Mouse (Mus musculus): ENCODE results near the gene Cdk11b.
"Not testable (repeated sequence)": the region's sequence is repeated elsewhere in the genome, so short reads cannot be mapped to it uniquely, and the experiment has no call there.

The Cdk11b gene

DNA sequence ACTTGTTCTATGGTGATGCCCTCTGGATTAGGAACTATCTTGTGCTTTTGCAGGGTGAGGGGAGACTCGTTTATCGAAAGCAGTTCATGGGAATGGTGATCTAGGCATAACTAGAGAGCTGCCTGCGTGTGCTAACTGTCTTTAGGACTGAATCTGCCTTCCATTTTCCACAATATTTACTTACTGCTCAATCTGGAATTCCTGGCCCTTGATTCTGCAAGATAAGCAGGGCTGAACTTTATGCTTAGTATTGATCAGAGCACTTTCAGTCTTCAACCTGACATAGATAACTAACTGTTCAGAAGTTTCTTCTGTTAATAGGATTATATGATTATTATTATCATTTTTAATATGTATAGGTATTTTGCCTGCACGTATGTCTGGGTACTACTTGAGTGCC is 19.5 kb upstream of the Cdk11b start:
- no peak for DNase-seq (ENCODE audit: low read depth, low spot score)

DNA sequence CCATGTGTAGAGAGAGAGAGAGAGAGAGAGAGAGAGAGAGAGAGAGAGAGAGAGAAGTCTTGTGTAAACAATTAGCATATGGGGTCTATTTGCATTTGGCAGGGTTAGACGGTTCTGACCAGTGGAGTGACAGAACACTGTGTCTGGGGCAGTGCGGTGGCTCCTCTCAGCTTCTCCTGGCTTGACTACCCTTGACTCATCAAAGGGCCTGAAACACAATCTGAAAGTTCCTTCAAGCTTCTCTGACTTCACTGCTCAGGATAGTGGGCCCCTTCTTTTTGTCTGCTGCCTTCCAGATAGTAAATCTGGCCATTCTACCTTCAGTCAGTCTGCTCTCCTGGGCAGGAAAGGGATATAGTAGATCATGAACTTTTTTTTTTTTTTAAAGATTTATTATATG is 17.8 kb upstream of the Cdk11b start:
- DNase-seq (ENCODE audit: low read depth, low spot score), result no peak

DNA sequence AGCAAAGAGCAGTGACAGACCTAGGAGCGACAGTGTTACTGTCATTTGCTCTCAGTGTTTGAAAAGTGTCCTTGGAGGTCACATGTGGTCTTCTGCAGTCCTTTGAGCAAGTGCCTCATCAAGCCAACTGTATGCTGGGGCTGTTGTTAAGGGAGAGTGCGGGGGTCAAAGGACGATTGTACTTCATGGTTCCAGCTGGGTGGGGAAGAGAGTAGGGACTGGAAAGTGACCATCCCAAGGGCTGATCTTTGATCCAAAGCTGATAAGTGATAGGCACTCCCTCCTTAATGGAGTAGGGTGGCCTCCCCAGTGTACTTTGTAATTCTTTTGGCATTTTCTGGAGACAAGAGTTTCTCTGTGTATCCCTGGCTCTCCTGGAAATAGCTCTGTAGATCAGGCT is 12.8 kb upstream of the Cdk11b start:
- DNase-seq (ENCODE audit: low read depth, low spot score), result no peak

DNA sequence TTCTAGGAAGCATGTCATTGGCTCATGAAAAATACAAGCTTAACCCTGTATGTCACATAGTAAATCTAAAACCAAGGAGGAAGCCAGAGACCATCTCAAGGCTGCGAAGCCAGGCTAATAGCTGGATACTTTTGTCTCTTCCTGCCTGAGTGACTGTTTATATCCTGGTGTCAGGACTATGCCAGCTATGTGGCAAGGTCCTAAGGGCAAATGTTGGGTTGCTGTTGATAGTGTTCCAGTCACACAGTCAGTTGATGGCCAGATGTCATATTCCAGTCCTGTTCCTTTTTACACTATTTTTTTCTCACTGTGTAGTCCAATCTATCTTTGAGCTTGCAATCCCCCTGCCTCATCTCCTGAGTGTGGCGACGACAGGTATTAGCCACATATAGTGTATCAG is 11.4 kb upstream of the Cdk11b start:
- no peak for DNase-seq (ENCODE audit: low read depth, low spot score)

DNA sequence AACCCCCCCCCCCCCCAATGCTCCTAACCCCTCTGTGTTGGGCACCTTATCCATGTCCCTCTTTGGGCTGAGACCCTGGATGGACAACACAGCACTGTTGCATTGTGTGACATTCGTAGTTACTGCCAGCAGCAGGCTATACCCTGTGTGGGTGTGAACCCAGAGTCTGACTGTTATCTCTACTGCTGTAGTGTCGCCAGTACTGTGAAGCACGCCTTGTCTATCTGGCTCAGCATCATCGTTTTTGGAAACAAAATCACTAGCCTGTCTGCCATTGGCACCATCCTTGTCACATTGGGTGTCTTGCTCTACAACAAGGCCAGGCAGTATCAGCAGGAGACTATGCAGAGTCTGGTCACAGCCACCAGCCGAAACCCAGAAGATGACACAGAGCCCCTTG is 6.3 kb upstream of the Cdk11b start:
- DNase-seq (ENCODE audit: low read depth, low spot score), result no peak

DNA sequence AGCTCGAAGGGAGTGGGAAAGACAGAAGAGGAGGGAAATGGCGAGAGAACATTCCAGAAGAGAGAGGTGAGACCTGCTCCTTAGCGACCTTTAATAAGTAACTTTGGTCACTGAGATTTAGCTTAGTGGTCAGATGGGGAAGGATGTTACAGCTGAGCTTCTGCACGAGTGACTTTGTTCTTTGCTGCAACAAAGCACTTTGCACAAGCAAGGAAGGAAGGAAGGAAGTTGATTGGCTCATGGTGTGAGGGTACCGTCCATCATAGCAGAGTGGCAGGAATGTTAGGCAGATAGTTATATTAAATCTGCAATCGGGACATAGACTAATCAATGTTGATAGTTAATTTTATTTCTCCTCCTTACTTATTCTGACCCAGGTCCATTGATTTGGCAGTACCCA is 5.6 kb downstream of the Cdk11b start:
- no peak for DNase-seq (ENCODE audit: low read depth, low spot score)

DNA sequence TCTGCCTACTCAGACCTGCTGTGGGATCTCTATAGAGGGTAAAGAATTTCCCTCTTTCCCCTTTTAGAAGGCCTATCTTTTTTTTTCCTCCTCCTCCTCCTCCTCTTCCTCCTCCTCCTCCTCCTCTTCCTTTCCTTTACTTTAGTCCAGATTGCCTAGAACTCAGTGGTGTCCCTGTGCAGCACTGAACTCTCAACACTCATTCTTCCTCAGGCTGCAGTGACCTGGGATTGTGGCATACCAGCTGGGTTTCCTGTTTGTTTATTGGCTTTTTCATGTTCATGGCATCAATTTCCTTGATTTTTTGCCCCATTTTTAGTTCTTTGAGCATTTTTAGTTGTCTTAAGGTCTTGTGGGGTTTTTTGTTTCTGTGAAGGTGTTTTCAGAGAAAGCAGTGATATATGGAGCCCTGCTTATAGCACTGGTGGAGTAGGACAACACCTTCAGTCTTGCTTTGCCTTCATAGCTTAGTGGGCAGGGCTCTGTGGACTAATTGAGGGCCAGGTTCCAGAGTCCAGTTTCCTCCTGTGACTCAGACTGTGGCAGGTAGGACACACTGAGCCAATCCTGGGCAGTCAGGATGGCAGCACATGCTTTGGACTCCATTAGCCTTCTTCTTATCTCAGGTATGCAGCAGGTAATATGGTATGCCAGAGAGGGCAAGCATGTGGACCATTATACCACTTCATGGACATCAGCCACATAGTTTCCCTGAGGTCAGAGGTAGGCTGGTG is 11.3 kb downstream of the Cdk11b start:
- no peak for DNase-seq (ENCODE audit: low read depth, low spot score)

DNA sequence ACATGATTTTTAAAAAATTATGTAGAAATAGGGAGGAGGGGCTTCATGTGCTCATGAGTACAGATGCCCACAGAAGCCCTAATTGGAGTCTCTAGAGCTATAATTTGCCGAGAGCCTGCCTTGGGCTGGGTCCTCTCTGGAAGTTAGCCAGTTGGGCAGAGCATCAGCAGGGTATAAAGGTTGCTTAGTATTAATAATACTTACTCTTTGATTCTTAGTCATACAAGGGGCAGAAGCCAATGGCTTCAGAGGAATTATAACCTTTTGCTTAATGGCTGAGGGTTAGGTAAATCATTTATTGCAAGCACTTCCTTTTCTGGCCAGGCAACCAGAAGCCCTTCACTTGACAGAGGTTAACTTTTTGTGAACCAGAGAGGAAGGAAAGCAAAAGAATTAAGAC is 18.9 kb downstream of the Cdk11b start:
- no peak for DNase-seq (ENCODE audit: low read depth, low spot score)

DNA sequence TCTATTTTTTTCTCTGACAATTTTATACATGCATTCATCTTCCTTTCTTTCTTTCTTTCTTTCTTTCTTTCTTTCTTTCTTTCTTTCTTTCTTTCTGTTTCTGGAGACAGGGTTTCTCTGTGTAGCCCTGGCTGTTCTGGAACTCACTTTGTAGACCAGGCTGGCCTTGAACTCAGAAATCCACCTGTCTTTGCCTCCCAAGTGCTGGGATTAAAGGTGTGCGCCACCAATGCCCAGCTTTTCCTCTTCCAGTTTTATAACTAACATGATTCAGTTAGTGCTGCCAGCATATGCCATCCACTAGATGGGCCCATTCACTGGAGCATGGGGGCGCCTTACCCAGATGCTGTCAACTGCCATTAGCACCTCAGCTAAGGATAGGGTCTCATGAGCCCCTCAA is 20.7 kb downstream of the Cdk11b start, which contains the start of gene Gm10563:
Gm10563 (minus strand) TSS at position 101 of the 400 bp plus-strand sequence.
- DNase-seq (ENCODE audit: low read depth, low spot score), result not testable (repeated sequence)

DNA sequence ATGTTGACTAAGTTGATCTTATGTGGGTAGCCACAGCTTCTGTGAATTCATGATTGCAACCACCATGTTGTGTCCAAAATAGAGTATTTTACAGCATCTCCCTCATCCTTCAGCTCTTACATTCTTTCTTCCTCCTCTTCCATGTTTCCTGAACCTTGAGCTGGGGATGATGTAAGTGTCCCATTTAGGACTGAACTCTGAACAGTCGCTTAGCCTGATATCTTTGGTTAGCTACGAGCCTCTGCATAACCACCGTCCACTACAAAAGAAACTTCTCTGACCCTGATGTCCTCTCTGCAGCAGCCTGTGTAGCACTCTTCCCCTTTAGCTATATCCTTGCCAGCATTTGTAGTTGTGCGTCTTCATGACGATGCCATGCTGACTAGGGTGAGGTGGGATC is 21.1 kb downstream of the Cdk11b start:
- DNase-seq (ENCODE audit: low read depth, low spot score), result no peak

DNA sequence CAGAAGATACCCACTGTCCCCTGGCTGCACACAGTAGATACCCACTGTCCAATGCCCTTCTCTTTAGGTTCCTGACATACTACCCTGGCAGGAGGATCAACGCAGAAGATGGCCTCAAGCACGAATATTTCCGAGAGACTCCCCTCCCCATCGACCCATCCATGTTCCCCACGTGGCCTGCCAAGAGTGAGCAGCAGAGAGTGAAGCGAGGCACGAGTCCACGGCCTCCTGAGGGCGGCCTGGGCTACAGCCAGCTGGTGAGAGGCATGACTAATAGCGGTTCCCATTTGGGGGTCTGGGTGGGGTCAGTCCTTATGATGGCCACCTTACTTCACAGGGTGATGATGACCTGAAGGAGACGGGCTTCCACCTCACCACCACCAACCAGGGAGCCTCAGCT is 24.7 kb downstream of the Cdk11b start:
- DNase-seq (ENCODE audit: low read depth, low spot score), result no peak

DNA sequence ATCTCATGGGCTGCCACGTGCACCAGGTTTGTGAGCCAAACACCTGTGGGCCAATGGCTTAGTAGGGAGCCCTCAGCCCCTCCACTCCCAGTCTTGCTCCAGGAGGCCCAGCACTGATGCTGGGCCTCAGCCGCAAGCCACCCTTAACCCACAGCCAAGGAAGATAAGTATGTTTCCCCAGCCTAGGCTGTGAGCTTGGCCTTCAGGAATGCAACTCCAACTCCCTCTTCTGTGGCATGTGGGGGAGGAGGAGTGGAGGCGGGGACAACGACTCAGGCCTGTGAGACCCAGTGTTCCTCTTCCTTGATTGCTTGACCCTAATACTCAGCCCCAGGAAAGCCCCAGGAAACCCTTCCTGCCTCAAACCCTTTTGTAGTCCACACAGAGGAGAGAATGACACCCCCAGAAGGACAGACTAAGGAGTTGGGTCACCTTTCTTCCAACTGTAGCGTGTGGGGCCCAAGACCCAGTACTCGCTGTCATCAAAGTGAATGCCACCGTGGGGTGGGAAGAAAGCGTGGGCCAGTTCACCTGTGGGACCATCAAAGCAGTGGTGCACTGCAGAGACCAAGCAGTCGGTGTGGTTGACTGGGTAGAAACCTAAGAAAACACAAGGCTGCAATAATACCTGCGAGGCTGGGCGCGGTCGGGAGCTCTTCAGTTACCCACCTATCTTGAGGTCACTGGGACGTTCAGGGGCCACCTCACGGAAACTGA is 27.1 kb downstream of the Cdk11b start:
- peak; percentile 78 for DNase-seq (ENCODE audit: low read depth, low spot score)

DNA sequence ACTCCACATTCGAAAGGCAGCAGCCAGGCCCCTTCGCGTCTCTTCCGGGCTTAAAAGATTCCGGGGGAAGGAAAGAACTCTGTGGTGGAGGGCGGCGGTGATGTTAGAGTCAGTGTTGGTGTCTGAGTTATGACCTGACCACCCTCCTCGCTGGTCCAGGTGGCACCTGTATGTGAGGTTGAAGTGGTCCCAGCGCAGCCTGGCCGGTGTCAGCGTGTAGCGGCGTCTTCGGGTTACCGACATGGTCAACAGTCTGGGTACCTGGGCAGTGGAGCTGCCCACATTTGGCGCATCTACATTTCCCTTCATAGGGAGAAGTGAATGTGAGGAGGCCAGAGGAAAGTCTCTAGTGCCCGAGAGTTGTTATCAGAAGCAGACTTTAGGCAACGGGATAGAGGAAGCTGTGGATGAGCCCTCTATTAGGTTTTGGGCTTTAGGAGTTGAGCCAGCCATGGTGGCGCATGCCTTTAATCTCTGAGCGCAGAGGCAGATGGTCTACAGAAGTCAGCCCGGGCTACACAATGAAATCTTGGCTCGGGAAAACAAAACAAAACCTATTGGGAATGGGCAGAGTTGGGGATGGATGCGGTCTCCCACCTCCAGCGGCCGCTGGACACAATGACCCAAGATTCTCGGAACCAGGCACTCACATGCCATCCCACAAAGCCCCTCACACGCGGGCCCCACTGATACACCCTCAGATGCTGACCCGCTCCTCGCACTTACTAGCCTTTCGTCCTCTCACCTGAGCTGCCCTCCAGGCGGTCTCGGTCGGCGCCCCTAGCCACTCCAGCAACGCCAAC is 27.8 kb downstream of the Cdk11b start:
- peak; percentile 12 for DNase-seq (ENCODE audit: low read depth, low spot score)

DNA sequence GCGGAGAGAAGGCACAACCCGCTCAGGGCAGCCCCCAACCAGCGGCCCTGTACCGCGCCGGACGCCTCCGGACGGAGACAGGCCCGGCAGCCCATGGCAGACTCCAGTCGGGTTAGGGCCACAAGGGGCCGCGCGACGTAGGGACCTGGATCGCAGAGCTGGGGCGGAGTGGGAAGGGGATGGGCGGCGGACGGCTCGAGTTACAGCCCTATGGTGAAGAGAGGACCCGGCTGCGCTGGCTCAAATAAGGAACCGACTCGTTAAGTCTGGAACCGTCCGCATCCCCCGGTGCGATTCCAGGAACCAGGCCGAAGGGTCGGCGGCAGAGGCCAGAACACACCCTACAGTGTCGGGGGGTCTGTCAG is 28.4 kb downstream of the Cdk11b start, which contains the start of gene Mmp23:
Mmp23 (minus strand) TSS at position 299 of the 365 bp plus-strand sequence.
- DNase-seq (ENCODE audit: low read depth, low spot score), result peak; percentile 63

DNA sequence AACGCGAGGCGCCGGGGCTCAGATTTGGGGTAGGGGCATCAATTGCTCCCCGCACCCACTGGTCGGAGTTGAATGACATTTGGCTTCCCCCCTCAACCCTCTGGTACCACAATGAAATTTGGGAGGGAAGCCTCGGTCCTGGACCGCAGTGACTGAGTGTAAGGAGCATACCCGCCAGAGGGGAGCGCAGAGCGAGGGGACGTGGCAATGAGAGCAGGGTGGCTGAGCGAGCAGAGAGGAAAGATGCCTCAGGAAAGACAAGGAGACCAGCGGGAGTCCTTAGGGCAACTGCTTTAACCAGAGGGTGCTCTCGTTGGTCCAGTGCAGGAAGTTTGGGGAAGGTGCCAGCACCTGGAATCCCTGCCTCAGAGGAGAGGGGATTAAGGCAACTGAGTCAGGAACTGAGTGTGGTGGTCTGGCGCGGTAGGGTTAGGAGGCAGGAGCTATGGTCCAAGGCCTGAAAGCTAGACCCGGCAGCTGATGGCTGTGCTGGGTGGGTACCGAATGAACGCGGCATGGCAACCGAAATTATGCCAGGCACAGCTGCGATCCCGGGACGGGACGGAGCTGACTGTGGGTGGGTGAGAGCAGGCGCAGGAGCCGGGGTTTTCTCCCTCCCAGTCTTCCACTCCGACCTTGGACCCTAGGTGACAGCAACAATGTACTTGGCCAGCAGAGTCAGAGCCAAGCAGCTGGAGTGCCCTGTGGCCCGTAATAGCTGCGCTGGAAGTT is 29.0 kb downstream of the Cdk11b start:
- peak; percentile 61 for DNase-seq (ENCODE audit: low read depth, low spot score)

DNA sequence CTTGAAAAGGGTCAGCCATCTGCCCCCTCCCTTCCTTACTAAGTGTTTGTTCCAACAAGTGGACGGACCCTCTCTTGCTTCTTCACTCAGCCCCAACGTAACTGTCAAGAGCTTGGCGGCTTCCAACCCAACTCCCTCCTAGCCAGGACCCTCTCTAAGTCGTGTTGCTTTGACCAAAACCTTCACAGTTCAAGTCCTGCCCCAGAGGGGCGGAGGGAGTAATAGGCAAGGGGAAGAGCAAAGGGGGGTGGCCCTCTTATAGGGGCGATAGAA is 29.5 kb downstream of the Cdk11b start:
- DNase-seq (ENCODE audit: low read depth, low spot score), result no peak

DNA sequence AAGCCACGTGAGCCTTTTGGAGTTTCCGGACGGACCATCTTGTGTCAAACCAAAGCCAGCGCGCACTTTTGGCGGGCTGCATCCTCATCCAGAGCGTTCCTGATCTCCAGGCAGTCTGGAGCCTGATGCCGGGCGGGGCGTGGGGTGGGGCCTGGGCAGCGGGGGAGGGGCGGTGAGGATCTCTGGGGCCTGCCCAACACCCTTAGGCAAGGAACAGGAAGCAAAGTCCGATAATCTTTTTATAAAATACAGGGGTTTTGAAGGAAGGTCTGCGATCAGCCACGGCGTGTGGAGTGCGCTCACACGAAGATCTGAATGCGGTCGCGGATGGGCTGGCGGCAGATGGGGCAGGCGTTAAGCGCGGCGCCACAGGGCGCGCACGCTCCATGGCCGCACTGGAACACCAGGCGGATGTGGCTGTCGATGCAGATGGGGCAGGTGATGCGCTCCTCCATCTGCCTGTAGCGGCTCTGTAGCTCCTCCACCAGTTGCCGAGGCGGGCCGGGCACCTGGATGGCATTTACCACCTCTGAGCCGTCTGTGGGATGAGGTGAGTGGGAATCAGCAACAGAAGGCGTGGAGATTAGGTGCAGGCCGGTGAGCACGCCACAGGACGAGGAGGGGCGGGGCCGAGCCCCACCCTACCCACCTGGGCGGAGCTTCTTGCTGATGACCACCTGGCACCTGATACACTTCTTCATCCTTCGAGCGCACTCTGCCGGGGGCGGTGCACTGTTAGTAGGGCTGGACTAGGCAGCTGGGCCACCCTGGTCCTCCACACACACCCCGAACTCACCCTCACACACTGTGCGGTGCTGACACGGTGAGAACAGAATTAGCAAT is 30.0 kb downstream of the Cdk11b start:
- peak; percentile 87 for DNase-seq (ENCODE audit: low read depth, low spot score)

DNA sequence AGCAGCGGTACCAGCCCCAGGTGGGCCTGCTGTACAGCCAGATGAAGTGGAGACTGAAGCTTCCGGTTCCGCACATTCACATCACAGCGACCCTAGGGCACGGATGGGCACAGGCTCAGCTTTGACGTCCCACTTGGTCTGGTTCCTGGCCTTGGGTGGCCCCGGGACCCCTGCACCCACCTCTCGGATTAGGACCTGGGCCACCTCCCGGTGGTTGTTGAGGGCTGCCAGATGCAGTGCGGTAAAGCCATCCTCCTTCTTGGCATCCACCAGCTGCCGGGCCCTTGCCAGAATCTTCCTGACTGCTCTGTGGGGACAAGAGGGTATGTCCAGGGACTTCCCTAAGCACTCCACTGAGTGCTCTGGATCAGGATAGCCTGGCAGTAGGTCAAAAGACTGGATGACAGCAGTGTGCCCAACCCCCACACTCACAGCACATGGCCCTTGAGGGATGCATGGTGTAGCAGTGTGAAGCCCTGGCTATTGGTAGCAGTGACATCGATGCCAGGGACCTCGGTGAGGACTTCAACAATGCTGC is 31.6 kb downstream of the Cdk11b start:
- DNase-seq (ENCODE audit: low read depth, low spot score), result no peak

DNA sequence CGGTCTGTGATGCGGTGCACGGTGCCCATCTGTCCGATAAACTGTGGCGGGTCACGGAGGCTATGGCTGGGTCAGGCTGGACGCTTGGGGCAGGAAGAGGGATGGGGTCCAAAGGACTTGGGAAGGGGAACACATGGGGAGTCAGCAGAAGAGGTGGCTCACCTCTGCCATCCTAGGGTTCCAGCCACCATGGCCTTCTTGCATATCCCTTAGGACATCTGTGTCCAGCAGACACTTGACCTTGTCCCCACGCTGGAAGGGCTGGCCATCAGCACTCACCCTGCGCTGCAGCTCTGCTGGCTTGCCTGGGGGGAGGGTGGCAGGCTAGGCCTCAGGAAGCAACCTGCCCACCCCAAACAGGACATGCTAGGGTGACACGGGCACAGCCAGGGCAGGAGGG is 34.3 kb downstream of the Cdk11b start:
- no peak for DNase-seq (ENCODE audit: low read depth, low spot score)

DNA sequence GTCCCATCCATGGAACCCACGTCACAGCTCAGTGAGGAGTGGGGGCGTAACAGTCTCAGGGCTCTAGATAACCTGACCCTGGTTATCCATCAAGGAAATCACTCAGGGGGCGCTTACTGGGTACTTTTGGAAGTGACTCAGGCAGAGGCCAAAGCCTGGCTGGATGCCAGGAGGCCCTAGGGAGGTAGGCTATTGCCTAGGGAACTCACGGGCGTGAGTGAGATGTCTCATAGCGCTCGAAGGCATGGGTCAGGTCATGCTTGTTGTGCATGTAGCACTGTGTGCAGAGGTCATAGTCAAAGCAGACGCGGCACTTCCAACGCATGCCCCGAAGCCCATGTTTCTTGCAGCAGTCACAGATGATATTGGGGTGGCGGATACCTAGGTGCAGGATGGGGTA is 36.0 kb downstream of the Cdk11b start:
- peak; percentile 20 for DNase-seq (ENCODE audit: low read depth, low spot score)

DNA sequence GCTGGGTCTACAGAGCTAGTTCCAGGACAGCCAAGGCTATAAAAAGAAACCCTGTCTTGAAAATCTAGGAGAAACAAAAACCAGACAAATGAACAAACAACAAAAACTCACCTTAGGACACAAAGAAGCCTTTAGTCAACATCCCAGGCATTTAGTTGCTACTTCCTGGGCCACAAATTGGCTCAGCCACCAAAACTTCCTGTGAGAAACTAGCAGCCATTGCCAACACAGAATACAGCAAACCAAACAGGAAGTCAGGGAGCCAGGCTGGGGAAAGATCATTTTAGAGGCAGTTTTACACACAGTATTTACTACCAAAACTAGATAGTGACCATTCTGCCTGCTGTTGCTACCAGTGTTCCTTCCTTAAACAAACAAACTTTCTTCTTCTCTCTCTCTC is 42.2 kb downstream of the Cdk11b start:
- no peak for DNase-seq (ENCODE audit: low read depth, low spot score)

All from R1 (cell line).